Mouse (Mus musculus) common myeloid progenitor, adult 5-6 weeks (primary cell): Measurements from ENCODE around the gene Pomt1. TPM values are rescaled to one million over a fixed set of nuclear protein-coding genes. Genes with fewer than 3 reads are reported as not detected.

Source experiments
- ATAC-seq: replicated peaks from 2 replicates; pipeline ENCODE4 v1.8.0; 2016; ENCODE audit warnings: low read depth, mild to moderate bottlenecking, moderate TSS enrichment, inconsistent platforms; ENCODE audit not compliant: poor library complexity, severe bottlenecking
- total RNA-seq: library from RNA; stranded (forward); fragments of 200-1000, 187-1606 nt; gene quantifications from 2 replicates; pipeline ENCODE4 v1.2.3, GENCODE M21; 2017

Gene Pomt1
- total RNA-seq: 22.7 and 33.6 TPM in 2 replicates

GRCm38 (mm10) chr2:32235886-32236759 is at the start of gene Pomt1:
TSS of gene Pomt1 (plus strand) at chr2:32236590.
- ATAC-seq: peak; percentile 95

GRCm38 (mm10) chr2:32187019-32187551 is 49.3 kb upstream of the Pomt1 start:
- no peak for ATAC-seq

GRCm38 (mm10) chr2:32187649-32188048 is 48.7 kb upstream of the Pomt1 start:
- no peak for ATAC-seq

- no peak for ATAC-seq
These were observed 47.2 kb upstream of the Pomt1 start for GRCm38 (mm10) chr2:32189060-32189681.

GRCm38 (mm10) chr2:32190620-32191019 is 45.8 kb upstream of the Pomt1 start:
- ATAC-seq: no peak

- ATAC-seq: peak; percentile 87
These were observed 44.4 kb upstream of the Pomt1 start for GRCm38 (mm10) chr2:32191872-32192507.

GRCm38 (mm10) chr2:32198977-32199376 is 37.4 kb upstream of the Pomt1 start:
- no peak for ATAC-seq

GRCm38 (mm10) chr2:32200033-32200432 is 36.4 kb upstream of the Pomt1 start:
- no peak for ATAC-seq

- ATAC-seq: no peak
These were observed 35.7 kb upstream of the Pomt1 start for GRCm38 (mm10) chr2:32200712-32201111.

- no peak for ATAC-seq
These were observed 34.9 kb upstream of the Pomt1 start for GRCm38 (mm10) chr2:32201527-32201926.

- ATAC-seq: no peak
These were observed 32.5 kb upstream of the Pomt1 start for GRCm38 (mm10) chr2:32203853-32204252.

- no peak for ATAC-seq
These were observed 28.7 kb upstream of the Pomt1 start for GRCm38 (mm10) chr2:32207682-32208081.

- no peak for ATAC-seq
These were observed 24.7 kb upstream of the Pomt1 start for GRCm38 (mm10) chr2:32211689-32212088.

- ATAC-seq: no peak
These were observed 23.4 kb upstream of the Pomt1 start for GRCm38 (mm10) chr2:32213000-32213399.

- no peak for ATAC-seq
These were observed 20.8 kb upstream of the Pomt1 start for GRCm38 (mm10) chr2:32215576-32215975.

- no peak for ATAC-seq
These were observed 19.9 kb upstream of the Pomt1 start for GRCm38 (mm10) chr2:32216506-32216905.

- ATAC-seq: no peak
These were observed 18.7 kb upstream of the Pomt1 start for GRCm38 (mm10) chr2:32217656-32218055.

GRCm38 (mm10) chr2:32218113-32218512 is 18.3 kb upstream of the Pomt1 start:
- no peak for ATAC-seq

- ATAC-seq: no peak
These were observed 17.7 kb upstream of the Pomt1 start for GRCm38 (mm10) chr2:32218541-32219334.

GRCm38 (mm10) chr2:32219501-32219900 is 16.9 kb upstream of the Pomt1 start:
- no peak for ATAC-seq
